9 mouse cellular contexts compared by ENCODE assay signal in the genomic region with DNA sequence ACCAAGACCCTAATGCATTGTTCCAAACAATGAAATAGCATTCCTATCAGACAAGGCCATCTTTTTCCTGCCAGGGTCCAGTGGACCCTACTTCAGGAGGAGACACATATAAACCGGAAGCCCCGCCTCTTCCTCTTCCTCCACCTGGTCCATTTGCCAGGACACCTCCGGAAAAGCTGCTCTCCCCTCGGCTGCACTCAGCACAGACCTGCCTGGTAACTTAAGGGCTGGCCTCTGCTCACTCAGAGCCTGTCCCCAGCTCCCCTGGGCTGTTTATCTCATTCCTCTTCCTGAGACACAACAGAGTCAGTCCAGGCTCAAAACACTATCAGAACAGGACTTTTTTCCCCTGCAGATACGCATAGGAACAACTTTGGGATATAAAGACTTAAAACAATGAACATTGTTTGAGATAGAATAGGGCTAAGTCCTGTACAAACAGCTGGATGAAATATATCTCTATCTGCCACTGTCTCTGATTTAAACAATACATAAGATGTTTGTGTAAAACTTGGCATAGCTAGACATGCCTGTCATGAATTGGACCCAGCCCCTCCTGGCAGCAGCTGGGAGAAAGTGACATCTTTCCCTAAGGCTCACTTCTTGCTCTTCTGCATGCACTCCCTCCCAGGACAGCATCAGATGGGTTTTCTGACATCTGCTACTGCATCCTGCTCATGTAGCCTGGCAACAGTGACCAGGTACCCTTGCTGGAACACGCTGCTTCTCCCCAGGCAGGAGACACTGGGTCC.
DNase-seq lines count a peak whose midpoint lies in the region; ATAC-seq and TF ChIP-seq lines count a peak whose summit lies in the region.
"Had no signal": no experiment of that assay in that cellular context is flagged by ENCODE, and none has a peak within 500 bp of the region (broad histone marks: within the 10 kb centered on the region; RNA-seq: fewer than 3 reads in every experiment).

No protein-coding gene starts in this region.

- TF ChIP-seq CTCF in midbrain, postnatal 0 days (IDR thresholded peaks at IDR 0.05): no peak
- TF ChIP-seq CTCF in small intestine, adult 2 months (IDR thresholded peaks at IDR 0.05; ENCODE audit: extremely low read depth, insufficient read length, insufficient replicate concordance, low read depth, low read length): no peak

- H3K36me3 ChIP-seq in midbrain, embryonic 10.5 days: no peaks in the 10 kb centered on the region
- H3K36me3 ChIP-seq in midbrain, postnatal 0 days (ENCODE audit: insufficient read depth, low read length): no peaks in the 10 kb centered on the region
- no peaks in the 10 kb centered on the region for H3K36me3 ChIP-seq in limb, embryonic 14.5 days (ENCODE audit: control insufficient read depth, insufficient read depth, low read length)
- H3K36me3 ChIP-seq in small intestine, adult 2 months (ENCODE audit: control insufficient read depth, insufficient read depth, low read length): no peaks in the 10 kb centered on the region

- H3K9me3 ChIP-seq in midbrain, embryonic 10.5 days (replicated peaks): no peaks in the 10 kb centered on the region
- H3K9me3 ChIP-seq in midbrain, postnatal 0 days (ENCODE audit: low read length): no peaks in the 10 kb centered on the region
- H3K9me3 ChIP-seq in limb, embryonic 14.5 days (ENCODE audit: control insufficient read depth, low read length): no peaks in the 10 kb centered on the region

- WGBS in midbrain, embryonic 10.5 days: 80% methylated on average over 6 of the region's 6 CpGs
- 80% methylated on average over 6 of the region's 6 CpGs for WGBS in midbrain, postnatal 0 days
- WGBS in limb, embryonic 14.5 days: 76% methylated on average over 6 of the region's 6 CpGs
- 55% methylated on average over 6 of the region's 6 CpGs for WGBS in small intestine, adult 2 months

- no peak for ATAC-seq in midbrain, postnatal 0 days (ENCODE audit: low FRiP score)
- ATAC-seq in limb, embryonic 14.5 days (ENCODE audit: low FRiP score, low read depth): no peak

- peaks cover 24% of the 10 kb centered on the region for H3K4me1 ChIP-seq in midbrain, embryonic 10.5 days
- H3K4me1 ChIP-seq in midbrain, postnatal 0 days (ENCODE audit: insufficient read depth, low read length): no peaks in the 10 kb centered on the region
- no peaks in the 10 kb centered on the region for H3K4me1 ChIP-seq in limb, embryonic 14.5 days (ENCODE audit: control insufficient read depth, insufficient read depth, low read length)
- no peaks in the 10 kb centered on the region for H3K4me1 ChIP-seq in small intestine, adult 2 months (ENCODE audit: control insufficient read depth, insufficient read depth, insufficient read length, low read length)

- H3K9ac ChIP-seq in midbrain, postnatal 0 days (replicated peaks; ENCODE audit: low read length, poor library complexity, severe bottlenecking): no peak overlapping the region
- no peak overlapping the region for H3K9ac ChIP-seq in limb, embryonic 14.5 days (ENCODE audit: low read depth, low read length, severe bottlenecking)

- peak overlapping the region; percentile 39; the same call in 1 of the 2 replicates for H3K27ac ChIP-seq in midbrain, embryonic 10.5 days (replicated peaks)
- no peak overlapping the region; the same call in 1 of the 2 replicates for H3K27ac ChIP-seq in midbrain, postnatal 0 days (ENCODE audit: low read depth, low read length)
- H3K27ac ChIP-seq in limb, embryonic 14.5 days (replicated peaks; ENCODE audit: low read depth, low read length): no peak overlapping the region
- peak overlapping the region; percentile 13 for H3K27ac ChIP-seq in small intestine, adult 2 months (ENCODE audit: insufficient read depth, low read depth, low read length)

- H3K27me3 ChIP-seq in midbrain, embryonic 10.5 days (ENCODE audit: low read depth, poor library complexity, severe bottlenecking): 0 out of 2 replicates have a peak, but pooled peaks cover 8% of the 10 kb centered on the region
- H3K27me3 ChIP-seq in midbrain, postnatal 0 days (ENCODE audit: insufficient read depth, low read length): no peaks in the 10 kb centered on the region
- no peaks in the 10 kb centered on the region for H3K27me3 ChIP-seq in limb, embryonic 14.5 days (ENCODE audit: control insufficient read depth, insufficient read depth, low read length)
- H3K27me3 ChIP-seq in small intestine, adult 2 months (ENCODE audit: control insufficient read depth, insufficient read depth, low read length): no peaks in the 10 kb centered on the region

- DNase-seq in midbrain, embryonic 10.5 days (ENCODE audit: low spot score): no peak
- no peak for DNase-seq in midbrain, postnatal 0 days (ENCODE audit: low spot score)
- DNase-seq in heart, postnatal 4 days: peak; percentile 66
- DNase-seq in limb, embryonic 14.5 days (ENCODE audit: low spot score): peak; percentile 48
- no peak for DNase-seq in layer of hippocampus, adult 8-10 months (ENCODE audit: low spot score in 2 of 2)
- DNase-seq in spleen, postnatal 36 days (ENCODE audit: low spot score in 2 of 2): no peak
- no peak for DNase-seq in frontal cortex, postnatal 25 days (ENCODE audit: low spot score in 2 of 2)

- no peak for TF ChIP-seq POLR2A in limb, embryonic 14.5 days (IDR thresholded peaks at IDR 0.05; ENCODE audit: borderline replicate concordance, extremely low read depth, insufficient read depth, insufficient read length)
- no peak for TF ChIP-seq POLR2A in small intestine, adult 2 months (IDR thresholded peaks at IDR 0.05; ENCODE audit: low read depth, low read length)

- no peak overlapping the region for H3K4me3 ChIP-seq in midbrain, embryonic 10.5 days
- no peak overlapping the region for H3K4me3 ChIP-seq in midbrain, postnatal 0 days (ENCODE audit: low read depth, low read length)
- no peak overlapping the region for H3K4me3 ChIP-seq in limb, embryonic 14.5 days (replicated peaks; ENCODE audit: low read length)
- no peak overlapping the region for H3K4me3 ChIP-seq in small intestine, adult 2 months (ENCODE audit: low read depth, low read length)
- H3K4me3 ChIP-seq: erythroblast, embryonic 14.5 days had no signal

- no peak overlapping the region for H3K4me2 ChIP-seq in midbrain, postnatal 0 days (ENCODE audit: low read depth, low read length, poor library complexity, severe bottlenecking)
- H3K4me2 ChIP-seq in limb, embryonic 14.5 days (replicated peaks; ENCODE audit: low read depth, low read length, severe bottlenecking): no peak overlapping the region

Comparison
In these comparisons a context has a peak if more than half of its experiments do, and no peak if none do; other contexts are left out.
1. H3K27ac ChIP-seq: peak in midbrain, embryonic 10.5 days (single experiment) and small intestine, adult 2 months (single experiment); none in midbrain, postnatal 0 days (single experiment) and limb, embryonic 14.5 days (single experiment).
2. DNase-seq: peak in heart, postnatal 4 days (single experiment) and limb, embryonic 14.5 days (single experiment); none in midbrain, embryonic 10.5 days (single experiment), midbrain, postnatal 0 days (single experiment), layer of hippocampus, adult 8-10 months (0 of 2), spleen, postnatal 36 days (0 of 2) and frontal cortex, postnatal 25 days (0 of 2).